Mouse (Mus musculus) adrenal gland, adult 18-20 months (tissue): ENCODE results near the gene Naip2. TPM values are rescaled to one million over a fixed set of nuclear protein-coding genes. Genes with fewer than 3 reads are reported as not detected.
"Not testable (repeated sequence)": the region's sequence is repeated elsewhere in the genome, so short reads cannot be mapped to it uniquely, and the experiment has no call there.

Experiments used
- DNase-seq, 2 experiments: peaks; one replicate each; pipeline ENCODE4 v3.0.0; 2021 to 2022; ENCODE audit warnings: low spot score in 2 of 2
- long read RNA-seq, 2 experiments: library from polyadenylated mRNA; stranded (forward); transcript quantifications; one replicate each; pipeline ENCODE4 v2.0.0; 2021
- total RNA-seq, 2 experiments: library from RNA; stranded (reverse); gene quantifications; 1 replicate in 1 of 2; 2 replicates in 1 of 2; pipeline ENCODE4 v1.2.3; 2021

Gene Naip2
- 1 to 10 TPM; 1.8 to 1.9 TPM for total RNA-seq
- long read RNA-seq, experiment 1, result 0 reads
- long read RNA-seq, experiment 2, partial matches to known transcripts, result 4 of 5 reads
- long read RNA-seq, experiment 2, other reads (novel, unspliced or antisense), result 1 of 5 reads

GRCm38 (mm10) chr13:100201659-100202333 lies at the start of gene Naip2:
TSS of gene Naip2 (minus strand) at chr13:100202092.
- not testable (repeated sequence) for DNase-seq

- not testable (repeated sequence) for DNase-seq
These were observed 45.1 kb upstream of the Naip2 start for GRCm38 (mm10) chr13:100246896-100247519.

GRCm38 (mm10) chr13:100246223-100246622 lies 44.3 kb upstream of the Naip2 start, which contains the start of gene Naip5:
TSS of gene Naip5 (minus strand) at chr13:100246323.
- not testable (repeated sequence) for DNase-seq

- peak in 1 of 2 experiments; percentile 3 for DNase-seq
These were observed 41.8 kb upstream of the Naip2 start for GRCm38 (mm10) chr13:100243702-100244101.

GRCm38 (mm10) chr13:100213683-100214082 lies 11.8 kb upstream of the Naip2 start:
- DNase-seq, result not testable (repeated sequence)

GRCm38 (mm10) chr13:100210540-100210939 lies 8.6 kb upstream of the Naip2 start:
- peak; percentile 25 to 39 for DNase-seq

- no peak for DNase-seq
These were observed 1.4 kb upstream of the Naip2 start for GRCm38 (mm10) chr13:100203319-100203718.

GRCm38 (mm10) chr13:100200778-100201177 lies 1.1 kb downstream of the Naip2 start:
- DNase-seq, result no peak

- no peak for DNase-seq
These were observed 6.5 kb downstream of the Naip2 start for GRCm38 (mm10) chr13:100195421-100195820.

- DNase-seq, result not testable (repeated sequence)
These were observed 18.8 kb downstream of the Naip2 start for GRCm38 (mm10) chr13:100183111-100183510.

- not testable (repeated sequence) for DNase-seq
These were observed 27.5 kb downstream of the Naip2 start for GRCm38 (mm10) chr13:100174360-100174759.

GRCm38 (mm10) chr13:100166378-100166777 lies 35.5 kb downstream of the Naip2 start:
- not testable (repeated sequence) for DNase-seq

GRCm38 (mm10) chr13:100162467-100162866 lies 39.4 kb downstream of the Naip2 start:
- not testable (repeated sequence) for DNase-seq

GRCm38 (mm10) chr13:100161171-100161870 lies 40.6 kb downstream of the Naip2 start:
- DNase-seq, result not testable (repeated sequence)

GRCm38 (mm10) chr13:100156624-100157023 lies 45.3 kb downstream of the Naip2 start:
- DNase-seq, result no peak

GRCm38 (mm10) chr13:100152659-100153058 lies 49.2 kb downstream of the Naip2 start:
- no peak for DNase-seq

- no peak for DNase-seq
These were observed 60.1 kb downstream of the Naip2 start for GRCm38 (mm10) chr13:100141646-100142314.

GRCm38 (mm10) chr13:100125258-100125643 lies 76.6 kb downstream of the Naip2 start:
- no peak for DNase-seq

- peak; percentile 95 for DNase-seq
These were observed 77.3 kb downstream of the Naip2 start, which contains the start of gene Smn1 for GRCm38 (mm10) chr13:100124423-100125257. TSS of gene Smn1 (plus strand) at chr13:100124852.

GRCm38 (mm10) chr13:100123970-100124369 lies 77.9 kb downstream of the Naip2 start:
- DNase-seq, result no peak
